Mouse (Mus musculus) erythroblast, embryonic 14.5 days (primary cell): ENCODE measurements around the gene Ankrd61. TPM values are rescaled to one million over a fixed set of nuclear protein-coding genes. Genes with fewer than 3 reads are reported as not detected.

Experiments
- H3K27me3 ChIP-seq: 2 replicates; pipeline ENCODE4 v1.6.1; 2012; ENCODE audit warnings: inconsistent platforms; ENCODE audit not compliant: control insufficient read depth
- H3K36me3 ChIP-seq: 2 replicates; pipeline ENCODE4 v1.6.1; 2012; ENCODE audit warnings: mild to moderate bottlenecking, inconsistent platforms; ENCODE audit not compliant: control insufficient read depth
- H3K4me1 ChIP-seq: 2 replicates; pipeline ENCODE4 v1.6.1; 2012; ENCODE audit warnings: inconsistent platforms; ENCODE audit not compliant: control insufficient read depth
- H3K4me3 ChIP-seq: replicated peaks from 2 replicates; pipeline ENCODE3; 2012; ENCODE audit warnings: moderate library complexity, mild to moderate bottlenecking, inconsistent platforms
- H3K9me3 ChIP-seq: 2 replicates; pipeline ENCODE4 v1.6.1; 2012; ENCODE audit warnings: low read length, inconsistent platforms, mixed read lengths; ENCODE audit not compliant: control insufficient read depth
- GATA1 ChIP-seq: IDR thresholded peaks from 2 replicates; pipeline ENCODE4 v1.6.1; 2012; ENCODE audit warnings: low read length, inconsistent platforms, mixed read lengths
- TAL1 ChIP-seq: IDR thresholded peaks from 3 replicates; pipeline ENCODE4 v1.6.1; 2012; ENCODE audit warnings: low read length, inconsistent platforms, mixed read lengths
- polyA plus RNA-seq: library from polyadenylated mRNA; stranded (reverse); fragments of >175 nt; gene quantifications from 2 replicates; pipeline ENCODE4 v1.2.3, GENCODE M21; 2012

The Ankrd61 gene
- polyA plus RNA-seq, 1 experiment, result not detected

- TF ChIP-seq GATA1, result no peak
- no peak for TF ChIP-seq TAL1
- H3K4me1 ChIP-seq, result peaks cover 70% of the 10 kb centered on the region
- H3K4me3 ChIP-seq, result no peak overlapping the region
- no peaks in the 10 kb centered on the region for H3K9me3 ChIP-seq
- H3K36me3 ChIP-seq, result peaks cover 69% of the 10 kb centered on the region
- no peaks in the 10 kb centered on the region for H3K27me3 ChIP-seq
Observed at GRCm38 (mm10) chr5:143906429-143906828, 8.9 kb upstream of the Ankrd61 start.

DNA sequence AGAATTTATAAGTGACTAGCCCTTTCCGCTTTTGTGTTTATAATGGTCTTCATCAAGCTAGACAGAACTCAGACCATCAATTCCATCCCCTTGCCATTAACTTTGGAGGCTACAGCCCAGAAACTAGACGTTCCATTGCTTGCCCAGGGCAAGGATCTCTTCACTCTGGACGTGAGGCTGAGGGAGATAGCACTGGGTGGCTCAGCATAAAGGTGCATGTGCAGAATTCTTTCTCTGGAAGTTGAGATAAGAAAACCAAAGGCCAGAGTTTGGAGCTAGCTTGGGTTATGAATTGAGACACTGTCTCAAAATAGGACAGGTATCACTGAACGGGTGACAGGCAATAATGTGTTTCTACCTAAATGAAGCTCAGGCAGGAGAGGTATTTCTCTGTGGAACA lies 6.3 kb upstream of the Ankrd61 start:
- no peak overlapping the region for H3K4me3 ChIP-seq
- peaks cover 54% of the 10 kb centered on the region for H3K4me1 ChIP-seq
- no peaks in the 10 kb centered on the region for H3K9me3 ChIP-seq
- TF ChIP-seq TAL1, result no peak
- no peak for TF ChIP-seq GATA1
- no peaks in the 10 kb centered on the region for H3K27me3 ChIP-seq
- peaks cover 95% of the 10 kb centered on the region for H3K36me3 ChIP-seq

GRCm38 (mm10) chr5:143902111-143902510 lies 4.6 kb upstream of the Ankrd61 start:
- peaks cover 100% of the 10 kb centered on the region for H3K36me3 ChIP-seq
- TF ChIP-seq TAL1 (no peak), GATA1 (no peak)

DNA sequence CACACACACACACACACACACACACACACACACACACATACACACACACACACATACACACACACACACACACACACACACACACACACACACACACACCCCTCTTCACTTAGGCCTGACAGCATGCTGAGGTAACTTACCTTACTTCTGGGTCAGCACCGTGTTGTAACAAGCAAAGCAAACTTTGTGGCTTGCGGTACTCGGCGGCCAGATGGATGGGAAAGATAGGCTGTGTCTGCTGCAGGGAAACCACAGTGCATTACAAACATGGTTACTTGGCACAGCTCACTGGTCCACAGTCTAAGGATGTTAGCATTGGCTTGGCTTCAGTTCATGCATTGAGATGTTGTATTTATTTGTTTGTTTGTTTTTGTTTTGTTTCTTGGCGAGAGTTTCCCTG lies 4.1 kb downstream of the Ankrd61 start:
- H3K9me3 ChIP-seq, result no peaks in the 10 kb centered on the region
- no peaks in the 10 kb centered on the region for H3K27me3 ChIP-seq
- TF ChIP-seq GATA1 (peak; percentile 24; the same call in 1 of the 2 replicates), TAL1 (no peak)
- no peak overlapping the region for H3K4me3 ChIP-seq
- H3K36me3 ChIP-seq, result peaks cover 100% of the 10 kb centered on the region
- H3K4me1 ChIP-seq, result peaks cover 24% of the 10 kb centered on the region

More at GRCm38 (mm10) chr5:143902111-143902510, 4.6 kb upstream of the Ankrd61 start:
- H3K27me3 ChIP-seq, result no peaks in the 10 kb centered on the region
- no peak overlapping the region for H3K4me3 ChIP-seq
- H3K9me3 ChIP-seq, result no peaks in the 10 kb centered on the region
- H3K4me1 ChIP-seq, result peaks cover 40% of the 10 kb centered on the region

GRCm38 (mm10) chr5:143892255-143892886 lies 5.1 kb downstream of the Ankrd61 start:
- TF ChIP-seq GATA1, result no peak
- Histone ChIP-seq H3K27me3 (no peaks in the 10 kb centered on the region), H3K4me1 (peaks cover 24% of the 10 kb centered on the region), H3K36me3 (peaks cover 100% of the 10 kb centered on the region), H3K9me3 (no peaks in the 10 kb centered on the region), H3K4me3 (no peak overlapping the region)

DNA sequence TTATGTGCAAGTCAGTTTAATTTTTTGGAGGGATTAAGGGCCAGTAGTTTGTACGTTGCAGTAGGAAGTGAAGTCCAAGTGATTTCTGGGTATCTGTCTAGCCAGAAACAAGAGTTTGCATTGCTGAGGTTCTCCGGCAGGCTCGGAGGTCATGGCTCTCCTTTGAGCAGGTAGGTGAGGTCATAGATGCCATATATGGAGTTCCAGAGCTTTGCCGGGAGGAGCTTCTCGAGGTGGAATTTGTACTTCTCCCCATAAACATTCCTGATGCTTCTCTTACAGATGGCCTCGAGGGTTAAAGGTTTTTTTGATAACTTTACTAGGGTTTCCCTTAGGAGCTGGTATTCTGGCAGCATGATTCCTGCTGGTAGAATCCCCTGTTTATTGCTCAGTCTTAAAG lies 6.7 kb downstream of the Ankrd61 start:
- no peaks in the 10 kb centered on the region; the same call in 1 of the 2 replicates for H3K27me3 ChIP-seq
- peaks cover 24% of the 10 kb centered on the region for H3K4me1 ChIP-seq
- TF ChIP-seq TAL1 (no peak), GATA1 (no peak)
- H3K9me3 ChIP-seq, result peaks cover 4% of the 10 kb centered on the region
- H3K4me3 ChIP-seq, result no peak overlapping the region
- H3K36me3 ChIP-seq, result peaks cover 100% of the 10 kb centered on the region

DNA sequence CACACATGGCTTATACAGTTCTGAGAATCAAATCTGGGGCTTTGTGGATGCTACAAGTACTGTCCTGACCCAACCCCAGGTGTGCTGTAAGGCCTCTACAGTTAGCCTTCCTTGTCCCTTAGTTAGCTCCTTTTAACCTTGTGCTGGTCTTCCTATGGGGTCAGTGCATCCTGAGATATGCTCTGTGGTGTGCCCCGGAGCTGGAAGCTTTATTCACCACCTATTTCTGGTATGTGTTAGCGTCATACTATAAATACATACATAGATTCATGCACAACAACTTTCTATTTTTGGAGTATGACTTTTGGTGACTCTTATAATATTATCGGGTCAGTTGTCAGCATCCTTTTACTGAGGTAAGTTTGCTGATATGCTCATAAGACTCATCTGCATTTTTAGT lies 12.2 kb downstream of the Ankrd61 start:
- H3K9me3 ChIP-seq, result peaks cover 27% of the 10 kb centered on the region
- H3K36me3 ChIP-seq, result peaks cover 100% of the 10 kb centered on the region
- H3K4me1 ChIP-seq, result no peaks in the 10 kb centered on the region; the same call in 1 of the 2 replicates
- no peak overlapping the region for H3K4me3 ChIP-seq
- TF ChIP-seq GATA1, result no peak
- no peak for TF ChIP-seq TAL1
- no peaks in the 10 kb centered on the region; the same call in 1 of the 2 replicates for H3K27me3 ChIP-seq

DNA sequence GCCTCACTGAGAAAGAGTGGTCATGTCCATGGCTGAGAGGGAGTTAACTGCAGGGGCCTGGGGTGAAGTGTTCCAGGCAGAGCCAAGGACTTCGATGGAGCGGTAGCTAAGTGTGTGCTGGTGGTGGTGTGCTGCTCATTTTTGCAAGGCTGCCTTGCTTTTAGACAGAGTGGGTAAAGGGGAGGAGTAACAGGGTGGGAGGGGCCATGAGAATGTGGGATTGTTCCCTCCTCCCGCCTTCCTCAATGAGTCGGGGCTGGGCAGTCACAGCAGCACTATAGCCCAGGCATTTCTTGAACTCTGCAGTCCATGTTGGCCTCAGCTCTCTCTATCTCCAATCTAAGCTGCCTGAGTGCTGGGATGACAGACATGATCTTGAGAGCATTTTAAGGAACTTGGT lies 22.9 kb downstream of the Ankrd61 start:
- no peaks in the 10 kb centered on the region for H3K9me3 ChIP-seq
- H3K4me1 ChIP-seq, result peaks cover 25% of the 10 kb centered on the region
- no peaks in the 10 kb centered on the region for H3K27me3 ChIP-seq
- H3K4me3 ChIP-seq, result no peak overlapping the region
- peaks cover 83% of the 10 kb centered on the region for H3K36me3 ChIP-seq
- no peak for TF ChIP-seq TAL1
- no peak for TF ChIP-seq GATA1

- no peak for TF ChIP-seq TAL1
- no peak for TF ChIP-seq GATA1
- Histone ChIP-seq H3K9me3 (no peaks in the 10 kb centered on the region), H3K27me3 (no peaks in the 10 kb centered on the region), H3K4me3 (no peak overlapping the region), H3K4me1 (peaks cover 25% of the 10 kb centered on the region), H3K36me3 (peaks cover 54% of the 10 kb centered on the region)
Observed at GRCm38 (mm10) chr5:143871547-143872169, 25.8 kb downstream of the Ankrd61 start.

Other genes with a start within 250 kb of the Ankrd61 start
- 0.63 and 0.69 TPM in 2 replicates for gene Usp42, start 165.4 kb downstream of the Ankrd61 start, polyA plus RNA-seq
- 14.4 and 16.3 TPM in 2 replicates for gene Eif2ak1, start 79.9 kb downstream of the Ankrd61 start, polyA plus RNA-seq
- 5.4 and 6.0 TPM in 2 replicates for gene Aimp2, start 12.2 kb upstream of the Ankrd61 start, polyA plus RNA-seq
- 0.28 and 0.34 TPM in 2 replicates for gene Pms2, start 12.3 kb upstream of the Ankrd61 start, polyA plus RNA-seq
- not detected in 2 replicates for gene Gm42421, start 30.5 kb upstream of the Ankrd61 start, polyA plus RNA-seq
- gene Rsph10b, start 35.4 kb upstream of the Ankrd61 start, polyA plus RNA-seq, result 0.05 TPM in 2 replicates
- 4.1 and 5.2 TPM in 2 replicates for gene Ccz1, start 117.2 kb upstream of the Ankrd61 start, polyA plus RNA-seq
- gene Ocm, start 129.0 kb upstream of the Ankrd61 start, polyA plus RNA-seq, result not detected in 2 replicates
- 0.70 and 0.73 TPM in 2 replicates for gene Lmtk2, start 202.8 kb upstream of the Ankrd61 start, polyA plus RNA-seq